Mouse (Mus musculus) left cerebral cortex, adult 8-10 months (tissue): ENCODE measurements at regions not wholly inside any gene's neighbourhood (a gene's known extent, or its start where the extent isn't known, plus 50 kb on each side); places are given as distances from the start of the nearest gene placed in this dataset.
"Not testable (repeated sequence)": the region's sequence is repeated elsewhere in the genome, so short reads cannot be mapped to it uniquely, and the experiment has no call there.

Source experiments
- DNase-seq, 2 experiments: peaks; one replicate each; pipeline ENCODE4 v3.0.0; 2022; ENCODE audit warnings: low spot score in 2 of 2

GRCm38 (mm10) chr3:8310379-8311128 lies 1299.3 kb downstream of the Zfp704 start:
- DNase-seq, result peak in 1 of 2 experiments; percentile 5

- DNase-seq, result no peak
Measured at GRCm38 (mm10) chr3:8307296-8307695, 1302.6 kb downstream of the Zfp704 start.

GRCm38 (mm10) chr3:8304784-8305183 lies 1305.1 kb downstream of the Zfp704 start:
- DNase-seq, result no peak

GRCm38 (mm10) chr3:8293036-8293435 lies 1316.8 kb downstream of the Zfp704 start:
- peak in 1 of 2 experiments; percentile 29 for DNase-seq

- DNase-seq, result no peak
Measured at GRCm38 (mm10) chr3:8289558-8289957, 1320.3 kb downstream of the Zfp704 start.

- DNase-seq, result no peak
Measured at GRCm38 (mm10) chr3:8288437-8288836, 1321.4 kb downstream of the Zfp704 start.

- DNase-seq, result no peak
Measured at GRCm38 (mm10) chr3:8284655-8285428, 1325.0 kb downstream of the Zfp704 start.

GRCm38 (mm10) chr3:8282411-8282810 lies 1327.5 kb downstream of the Zfp704 start:
- no peak for DNase-seq

- DNase-seq, result no peak
Measured at GRCm38 (mm10) chr3:8276661-8277060, 1333.2 kb downstream of the Zfp704 start.

GRCm38 (mm10) chr3:8270935-8271298 lies 1339.0 kb downstream of the Zfp704 start:
- DNase-seq, result no peak

GRCm38 (mm10) chr3:8270009-8270934 lies 1339.6 kb downstream of the Zfp704 start:
- no peak for DNase-seq

GRCm38 (mm10) chr3:8265783-8266182 lies 1344.1 kb downstream of the Zfp704 start:
- DNase-seq, result no peak

GRCm38 (mm10) chr3:8264366-8265033 lies 1345.4 kb downstream of the Zfp704 start:
- DNase-seq, result no peak

GRCm38 (mm10) chr3:8257293-8257692 lies 1352.6 kb downstream of the Zfp704 start:
- DNase-seq, result no peak

GRCm38 (mm10) chr3:8252311-8252710 lies 1357.6 kb downstream of the Zfp704 start:
- no peak for DNase-seq

- DNase-seq, result no peak
Measured at GRCm38 (mm10) chr3:8248911-8249310, 1361.0 kb downstream of the Zfp704 start.

GRCm38 (mm10) chr3:8245822-8246221 lies 1364.1 kb downstream of the Zfp704 start:
- DNase-seq, result peak; percentile 5 to 20

GRCm38 (mm10) chr3:8245195-8245789 lies 1364.6 kb downstream of the Zfp704 start:
- DNase-seq, result not testable (repeated sequence)

GRCm38 (mm10) chr3:8244526-8245194 lies 1365.2 kb downstream of the Zfp704 start:
- not testable (repeated sequence) for DNase-seq
